Mouse (Mus musculus) limb, embryonic 14.5 days (tissue): ENCODE data around the gene Itih4. TPM values are rescaled to one million over a fixed set of nuclear protein-coding genes. Genes with fewer than 3 reads are reported as not detected.

Experiments used
- ATAC-seq: fragments of 200-750 bp; cut with Nextera tagmentation; 2 replicates; pipeline ENCODE4 v1.8.0; 2017; ENCODE audit warnings: low read depth, moderate number of reproducible peaks, moderate TSS enrichment; ENCODE audit not compliant: low FRiP score
- DNase-seq: peaks from one replicate; pipeline ENCODE4 v3.0.0-alpha.2; 2015; ENCODE audit warnings: low spot score
- H3K27ac ChIP-seq: fragments of 300-500 bp; sonication (generic); replicated peaks from 2 replicates; pipeline ENCODE4 v1.5.1; 2014; ENCODE audit warnings: low read depth, mild to moderate bottlenecking, low read length, moderate library complexity, mixed read lengths
- H3K27me3 ChIP-seq: fragments of 300-500 bp; sonication (generic); 2 replicates; pipeline ENCODE4 v1.6.1; 2014; ENCODE audit warnings: low read length, mixed read lengths; ENCODE audit not compliant: control insufficient read depth, insufficient read depth
- H3K36me3 ChIP-seq: fragments of 300-500 bp; sonication (generic); 2 replicates; pipeline ENCODE4 v1.6.1; 2014; ENCODE audit warnings: mild to moderate bottlenecking, low read length, moderate library complexity, mixed read lengths; ENCODE audit not compliant: control insufficient read depth, insufficient read depth
- H3K4me1 ChIP-seq: fragments of 300-500 bp; sonication (generic); 2 replicates; pipeline ENCODE4 v1.6.1; 2014; ENCODE audit warnings: antibody characterized with exemption, low read length, mixed read lengths; ENCODE audit not compliant: control insufficient read depth, insufficient read depth
- H3K4me2 ChIP-seq: fragments of 300-500 bp; sonication (generic); replicated peaks from 2 replicates; pipeline ENCODE4 v1.6.1; 2014; ENCODE audit warnings: low read depth, mild to moderate bottlenecking, low read length, moderate library complexity; ENCODE audit not compliant: severe bottlenecking
- H3K4me3 ChIP-seq: fragments of 300-500 bp; sonication (generic); replicated peaks from 2 replicates; pipeline ENCODE4 v1.5.1; 2014; ENCODE audit warnings: low read length
- H3K9ac ChIP-seq: fragments of 300-500 bp; sonication (generic); 2 replicates; pipeline ENCODE4 v1.6.1; 2014; ENCODE audit warnings: mild to moderate bottlenecking, low read depth, low read length, moderate library complexity; ENCODE audit not compliant: severe bottlenecking
- H3K9me3 ChIP-seq: fragments of 300-500 bp; sonication (generic); 2 replicates; pipeline ENCODE4 v1.6.1; 2016; ENCODE audit warnings: low read length; ENCODE audit not compliant: control insufficient read depth
- POLR2A ChIP-seq: fragments of 200-500 bp; IDR thresholded peaks from 2 replicates; pipeline ENCODE4 v1.8.0; 2012; ENCODE audit warnings: inconsistent platforms, mild to moderate bottlenecking, moderate library complexity, borderline replicate concordance; ENCODE audit not compliant: insufficient read depth, insufficient read length; ENCODE audit errors: extremely low read depth
- WGBS: fragments of 180-500 bp; shearing (Covaris S2); extraction: QIAGEN DNeasy Blood & Tissue Kit; methylation state at CpG from one replicate; pipeline ENCODE4 v1.1.7; 2014; 5-methylcytosine and 5-hydroxymethylcytosine counted together
- polyA plus RNA-seq, 2 experiments: library from polyadenylated mRNA; depleted of rRNA in 1 of 2; stranded (reverse) in 1 of 2; unstranded in 1 of 2; fragments of >200 nt; fragmentation: Nextera tagmentation in 1 of 2; extraction: Ambion mirVana in 1 of 2; gene quantifications; 2 replicates each; pipeline versions ENCODE4 v1.2.1 to v1.2.3; 2012 to 2014

The Itih4 gene
- polyA plus RNA-seq, 2 experiments, result 0.08 TPM; not detected in 1

DNA sequence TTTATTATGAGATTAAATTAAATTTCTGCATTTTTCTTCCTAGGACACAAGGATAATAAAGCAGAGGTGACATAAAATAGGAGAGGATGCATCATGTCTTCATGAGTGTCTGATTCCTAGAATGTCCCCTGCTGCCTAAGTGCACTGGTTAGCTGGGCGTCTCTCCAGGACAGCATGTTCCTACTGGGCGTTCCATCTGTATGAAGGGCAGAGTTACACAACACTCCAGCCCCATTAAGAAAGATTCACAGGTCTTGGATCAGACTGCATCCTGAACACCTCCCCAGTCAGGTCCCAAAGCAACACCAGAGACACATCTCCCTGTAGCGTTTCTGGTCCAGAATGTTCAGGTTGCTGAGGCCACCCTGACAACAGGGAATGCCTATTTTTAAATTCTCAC is 31.0 kb upstream of the Itih4 start:
- 94% methylated on average over 3 of the region's 3 CpGs for WGBS
- H3K9ac ChIP-seq, result no peak overlapping the region
- no peaks in the 10 kb centered on the region for H3K4me1 ChIP-seq
- no peak overlapping the region for H3K4me3 ChIP-seq
- no peaks in the 10 kb centered on the region for H3K36me3 ChIP-seq
- H3K9me3 ChIP-seq, result no peaks in the 10 kb centered on the region
- TF ChIP-seq POLR2A, result no peak
- no peaks in the 10 kb centered on the region for H3K27me3 ChIP-seq
- DNase-seq (no peak), ATAC-seq (no peak)
- H3K4me2 ChIP-seq, result no peak overlapping the region
- H3K27ac ChIP-seq, result no peak overlapping the region

DNA sequence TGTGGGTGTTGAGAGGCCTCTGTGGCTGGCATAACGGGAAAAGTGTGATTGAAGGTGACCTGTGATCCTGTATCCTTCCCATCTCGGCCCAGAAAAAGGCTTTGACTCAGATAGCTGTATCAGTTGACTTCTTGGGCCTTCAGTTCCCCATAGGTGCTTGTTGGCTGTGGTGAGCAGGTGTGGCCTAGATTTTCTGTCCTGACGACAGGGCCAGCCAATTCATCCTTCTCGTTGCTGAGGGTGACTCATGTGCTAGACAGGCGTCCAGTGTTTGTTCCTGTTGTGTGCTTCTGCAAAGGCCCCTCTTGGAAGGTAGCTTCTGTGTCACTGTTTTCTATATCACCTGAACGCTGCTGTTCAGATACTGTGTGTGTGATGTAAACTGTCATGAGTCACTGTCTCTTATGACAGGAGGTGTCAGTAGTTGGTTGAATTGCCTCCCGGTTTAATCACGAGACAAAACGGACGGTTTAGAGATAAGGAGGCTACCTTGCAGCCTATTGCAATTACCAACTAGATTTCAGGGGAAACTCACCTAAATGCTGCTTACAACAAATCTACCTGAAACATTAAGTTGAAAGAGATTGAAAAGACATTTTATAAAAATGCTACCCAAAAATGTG is 29.3 kb upstream of the Itih4 start:
- Histone ChIP-seq H3K4me1 (no peaks in the 10 kb centered on the region), H3K4me3 (no peak overlapping the region), H3K27me3 (no peaks in the 10 kb centered on the region), H3K36me3 (no peaks in the 10 kb centered on the region), H3K4me2 (no peak overlapping the region), H3K27ac (no peak overlapping the region), H3K9ac (no peak overlapping the region), H3K9me3 (no peaks in the 10 kb centered on the region)
- DNase-seq (no peak), ATAC-seq (no peak)
- no peak for TF ChIP-seq POLR2A
- 89% methylated on average over 10 of the region's 10 CpGs for WGBS

DNA sequence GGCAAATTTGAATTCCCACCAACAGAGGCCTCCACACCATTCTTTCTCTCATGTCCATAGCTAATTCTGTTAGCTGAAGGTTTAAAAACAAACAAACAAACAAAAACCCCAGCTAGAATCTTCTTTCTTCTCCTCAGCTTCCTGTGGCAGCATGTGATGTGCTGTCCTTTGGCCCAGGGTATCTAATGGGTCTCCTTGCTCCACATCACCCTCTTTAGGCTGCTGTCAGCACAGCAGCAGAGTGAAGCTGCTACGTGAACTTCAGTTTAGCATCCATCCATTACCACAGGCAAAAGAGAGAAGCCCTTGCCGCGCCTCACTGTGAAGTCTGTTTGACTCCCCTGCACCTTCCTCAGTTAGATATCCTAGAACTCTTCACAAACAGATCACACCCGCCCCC is 28.3 kb upstream of the Itih4 start:
- H3K36me3 ChIP-seq, result no peaks in the 10 kb centered on the region
- H3K4me2 ChIP-seq, result no peak overlapping the region
- H3K9me3 ChIP-seq, result no peaks in the 10 kb centered on the region
- TF ChIP-seq POLR2A, result no peak
- DNase-seq (no peak), ATAC-seq (no peak)
- no peaks in the 10 kb centered on the region for H3K4me1 ChIP-seq
- H3K27me3 ChIP-seq, result no peaks in the 10 kb centered on the region
- H3K9ac ChIP-seq, result no peak overlapping the region
- H3K4me3 ChIP-seq, result no peak overlapping the region
- no peak overlapping the region for H3K27ac ChIP-seq
- 77% methylated on average over 4 of the region's 4 CpGs for WGBS

DNA sequence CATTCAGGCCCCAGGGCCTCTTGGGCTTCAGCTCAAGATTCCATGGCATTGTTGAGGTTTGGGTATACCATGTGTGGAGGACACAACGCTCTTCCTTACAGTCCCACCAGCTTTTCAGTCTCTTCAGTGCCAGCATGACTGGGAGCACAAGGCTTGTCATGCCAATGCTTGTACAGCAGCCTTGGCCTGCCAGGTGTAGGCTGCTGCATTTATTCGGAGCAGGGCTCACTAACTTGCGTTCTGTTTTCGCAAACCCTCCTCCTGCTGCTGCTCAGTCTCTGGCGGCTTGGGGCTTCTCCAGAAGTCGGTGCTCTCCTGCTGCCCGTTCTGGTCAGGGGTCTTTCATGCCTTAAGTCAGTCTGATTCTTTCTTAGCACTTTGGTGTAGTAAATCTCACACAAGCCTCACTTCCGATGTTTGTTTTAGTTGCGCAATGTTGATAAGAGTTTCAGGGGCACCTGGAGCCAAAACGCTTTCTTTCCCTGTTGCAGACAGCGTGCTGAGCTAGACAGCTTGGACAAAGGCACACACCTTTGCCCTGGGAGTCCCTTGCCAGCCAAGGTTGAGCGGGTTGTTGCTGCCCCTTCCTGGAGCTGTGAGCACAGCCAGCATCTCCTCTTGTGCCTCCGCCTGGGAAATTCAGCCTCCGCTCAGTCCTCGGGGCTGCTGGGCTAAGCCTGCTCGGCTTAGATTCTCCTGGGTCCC is 24.7 kb upstream of the Itih4 start:
- H3K27ac ChIP-seq, result no peak overlapping the region
- H3K4me1 ChIP-seq, result no peaks in the 10 kb centered on the region
- H3K27me3 ChIP-seq, result no peaks in the 10 kb centered on the region
- TF ChIP-seq POLR2A, result no peak
- H3K36me3 ChIP-seq, result peaks cover 16% of the 10 kb centered on the region
- WGBS, result 72% methylated on average over 16 of the region's 16 CpGs
- no peak overlapping the region for H3K9ac ChIP-seq
- no peaks in the 10 kb centered on the region for H3K9me3 ChIP-seq
- no peak for ATAC-seq
- DNase-seq, result no peak
- no peak overlapping the region for H3K4me2 ChIP-seq
- no peak overlapping the region for H3K4me3 ChIP-seq

DNA sequence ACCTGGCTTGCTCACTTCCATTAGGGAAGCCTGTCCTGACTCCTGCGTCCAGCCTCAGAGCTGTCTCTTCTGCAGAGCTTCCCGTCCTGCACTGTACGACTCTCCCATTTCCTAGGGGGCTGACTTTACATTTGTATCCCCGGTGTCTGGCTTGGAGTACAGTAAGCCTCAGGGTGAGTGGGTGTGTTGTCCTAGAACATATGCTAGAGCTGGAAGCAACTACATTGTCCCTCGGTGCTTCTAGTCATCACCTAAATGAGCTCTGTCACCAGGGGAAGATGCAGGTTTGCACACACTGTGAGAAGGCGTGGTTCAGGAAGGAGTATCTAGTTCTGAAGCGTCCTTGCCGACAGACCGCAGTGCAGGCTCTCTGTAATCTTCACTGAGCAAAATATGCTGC is 23.9 kb upstream of the Itih4 start:
- Histone ChIP-seq H3K27me3 (no peaks in the 10 kb centered on the region), H3K4me2 (no peak overlapping the region), H3K9me3 (no peaks in the 10 kb centered on the region), H3K9ac (no peak overlapping the region), H3K36me3 (peaks cover 19% of the 10 kb centered on the region), H3K4me1 (no peaks in the 10 kb centered on the region), H3K4me3 (no peak overlapping the region), H3K27ac (no peak overlapping the region)
- ATAC-seq, result no peak
- TF ChIP-seq POLR2A, result no peak
- WGBS, result 87% methylated on average over 9 of the region's 9 CpGs
- DNase-seq, result no peak

DNA sequence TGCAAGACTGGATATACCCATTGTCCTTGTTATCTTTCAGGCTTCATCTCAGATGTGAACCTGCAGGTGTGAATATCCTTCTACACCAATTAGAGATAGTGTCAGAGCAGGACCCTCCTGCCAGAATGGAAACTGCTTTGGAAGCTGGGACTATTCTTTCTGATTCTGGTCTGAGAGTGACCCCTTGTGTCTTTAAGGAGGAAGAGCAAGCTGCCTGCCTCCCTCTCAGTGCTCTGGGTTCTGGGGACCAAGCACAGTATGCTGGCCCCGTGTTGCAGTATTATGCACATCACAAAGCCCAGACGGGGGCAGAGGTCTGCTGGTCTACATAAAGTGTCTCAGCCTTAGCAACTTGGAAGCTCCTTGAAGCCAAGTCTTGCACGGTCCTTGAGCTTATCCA is 21.0 kb upstream of the Itih4 start:
- no peak for ATAC-seq
- 63% methylated on average over 3 of the region's 3 CpGs for WGBS

More for the DNA sequence above, 21.0 kb upstream of the Itih4 start:
- H3K36me3 ChIP-seq, result peaks cover 24% of the 10 kb centered on the region
- H3K27me3 ChIP-seq, result no peaks in the 10 kb centered on the region
- H3K27ac ChIP-seq, result no peak overlapping the region
- H3K4me3 ChIP-seq, result no peak overlapping the region
- DNase-seq, result peak; percentile 26
- TF ChIP-seq POLR2A, result no peak
- H3K9ac ChIP-seq, result no peak overlapping the region
- no peaks in the 10 kb centered on the region for H3K9me3 ChIP-seq
- no peak overlapping the region for H3K4me2 ChIP-seq
- H3K4me1 ChIP-seq, result peaks cover 14% of the 10 kb centered on the region
